Mouse (Mus musculus) neural tube, embryonic 14.5 days (tissue): ENCODE data around the gene Lmod3. TPM values are rescaled to one million over a fixed set of nuclear protein-coding genes. Genes with fewer than 3 reads are reported as not detected.

Experiments
- ATAC-seq: fragments of 200-750 bp; cut with Nextera tagmentation; 2 replicates; pipeline ENCODE4 v1.8.0; 2017; ENCODE audit warnings: low read depth, mild to moderate bottlenecking, moderate TSS enrichment, moderate library complexity
- H3K27ac ChIP-seq: fragments of 300-500 bp; sonication (generic); 2 replicates; pipeline ENCODE4 v1.5.1; 2014; ENCODE audit warnings: low read depth, mild to moderate bottlenecking, control low read depth, low read length, moderate library complexity, mixed read lengths
- H3K27me3 ChIP-seq: fragments of 300-500 bp; sonication (generic); 2 replicates; pipeline ENCODE4 v1.6.1; 2014; ENCODE audit warnings: low read length; ENCODE audit not compliant: control insufficient read depth, insufficient read depth
- H3K36me3 ChIP-seq: fragments of 300-500 bp; sonication (generic); 2 replicates; pipeline ENCODE4 v1.6.1; 2014; ENCODE audit warnings: low read length, mixed read lengths; ENCODE audit not compliant: control insufficient read depth, insufficient read depth
- H3K4me1 ChIP-seq: fragments of 300-500 bp; sonication (generic); 2 replicates; pipeline ENCODE4 v1.6.1; 2014; ENCODE audit warnings: low read length; ENCODE audit not compliant: control insufficient read depth, insufficient read depth
- H3K4me2 ChIP-seq: fragments of 300-500 bp; sonication (generic); 2 replicates; pipeline ENCODE4 v1.6.1; 2014; ENCODE audit warnings: mild to moderate bottlenecking, low read depth, low read length, control low read depth
- H3K4me3 ChIP-seq: fragments of 300-500 bp; sonication (generic); 2 replicates; pipeline ENCODE4 v1.5.1; 2014; ENCODE audit warnings: low read depth, low read length, control low read depth, mixed read lengths
- H3K9ac ChIP-seq: fragments of 300-500 bp; sonication (generic); replicated peaks from 2 replicates; pipeline ENCODE4 v1.6.1; 2014; ENCODE audit warnings: low read depth, mild to moderate bottlenecking, control low read depth, low read length, mixed read lengths
- H3K9me3 ChIP-seq: fragments of 300-500 bp; sonication (generic); 2 replicates; pipeline ENCODE4 v1.6.1; 2016; ENCODE audit warnings: low read length; ENCODE audit not compliant: control insufficient read depth
- WGBS: fragments of 180-500 bp; shearing (Covaris S2); extraction: QIAGEN DNeasy Blood & Tissue Kit; methylation state at CpG from one replicate; pipeline ENCODE4 v1.1.7; 2014; 5-methylcytosine and 5-hydroxymethylcytosine counted together
- polyA plus RNA-seq: library from polyadenylated mRNA; unstranded; fragments of >200 nt; fragmentation: Nextera tagmentation; extraction: Ambion mirVana; gene quantifications from 2 replicates; pipeline ENCODE4 v1.2.1, GENCODE M21; 2014

Lmod3 gene
- polyA plus RNA-seq, 1 experiment from 2014 or later: 0.09 TPM

DNA sequence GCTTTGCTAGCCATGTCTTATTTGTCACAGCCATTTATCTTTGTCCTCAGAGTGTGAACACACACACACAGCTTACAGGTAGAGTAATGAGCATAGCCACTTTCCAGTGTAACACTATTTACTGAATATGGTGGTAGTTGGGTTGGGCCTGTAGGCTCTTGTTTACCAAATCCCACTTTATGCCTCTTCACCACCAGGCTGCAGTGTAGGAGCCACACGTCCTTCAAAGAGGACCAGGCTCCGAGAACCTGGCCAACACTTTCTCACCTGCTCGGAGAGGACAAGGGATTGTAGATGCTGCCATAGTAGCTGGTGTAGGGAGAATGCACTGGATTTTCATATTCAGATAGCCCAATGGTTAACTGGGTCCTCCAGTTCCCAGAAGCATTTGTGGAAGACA, 39.5 kb upstream of the Lmod3 start:
- H3K9ac ChIP-seq: no peak overlapping the region
- H3K27ac ChIP-seq: no peak overlapping the region
- H3K9me3 ChIP-seq: no peaks in the 10 kb centered on the region
- no peaks in the 10 kb centered on the region for H3K4me1 ChIP-seq
- ATAC-seq: no peak
- no peak overlapping the region for H3K4me3 ChIP-seq
- peaks cover 16% of the 10 kb centered on the region for H3K36me3 ChIP-seq
- no peak overlapping the region for H3K4me2 ChIP-seq
- 93% methylated on average over 3 of the region's 3 CpGs for WGBS
- no peaks in the 10 kb centered on the region for H3K27me3 ChIP-seq

DNA sequence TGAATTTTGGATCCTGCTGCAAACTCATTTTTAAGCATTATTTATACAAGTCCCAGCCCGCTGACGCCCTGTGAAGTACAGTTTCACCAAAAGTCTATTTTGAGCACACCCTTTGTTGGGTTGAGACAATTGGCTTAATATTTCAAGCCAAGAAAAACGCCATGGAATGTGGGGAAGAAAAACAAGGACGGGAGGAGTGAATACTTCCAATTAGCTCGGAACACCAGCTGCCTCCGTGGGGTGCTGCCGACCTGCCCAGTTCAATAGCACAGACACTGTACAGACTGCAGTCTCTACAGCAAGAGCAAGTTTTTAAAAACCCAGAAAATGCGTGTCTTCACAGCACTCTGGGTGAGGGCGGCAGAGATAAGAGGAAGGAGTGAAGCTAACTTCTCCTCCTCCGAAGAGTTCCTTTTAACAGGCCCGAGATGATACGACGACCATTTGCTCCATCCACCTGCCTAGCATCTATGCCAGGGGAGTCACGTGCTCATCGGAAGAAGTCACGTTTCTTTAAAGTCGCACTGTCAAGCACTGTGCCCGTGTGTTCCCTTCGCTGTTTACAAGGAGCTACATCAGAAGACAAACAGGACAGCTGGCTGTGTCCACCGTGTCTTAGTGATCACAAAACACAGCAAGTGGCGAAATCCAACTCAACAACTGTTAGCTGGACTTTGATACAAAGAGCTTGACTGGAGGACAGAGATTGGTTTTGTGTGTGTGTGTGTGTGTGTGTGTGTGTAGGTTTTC, 38.8 kb upstream of the Lmod3 start:
- no peak overlapping the region for H3K27ac ChIP-seq
- WGBS: 64% methylated on average over 21 of the region's 21 CpGs
- peaks cover 14% of the 10 kb centered on the region for H3K36me3 ChIP-seq
- no peak overlapping the region for H3K4me2 ChIP-seq
- no peaks in the 10 kb centered on the region for H3K4me1 ChIP-seq
- ATAC-seq: no peak
- no peaks in the 10 kb centered on the region for H3K9me3 ChIP-seq
- no peak overlapping the region for H3K9ac ChIP-seq
- no peaks in the 10 kb centered on the region for H3K27me3 ChIP-seq
- H3K4me3 ChIP-seq: no peak overlapping the region

DNA sequence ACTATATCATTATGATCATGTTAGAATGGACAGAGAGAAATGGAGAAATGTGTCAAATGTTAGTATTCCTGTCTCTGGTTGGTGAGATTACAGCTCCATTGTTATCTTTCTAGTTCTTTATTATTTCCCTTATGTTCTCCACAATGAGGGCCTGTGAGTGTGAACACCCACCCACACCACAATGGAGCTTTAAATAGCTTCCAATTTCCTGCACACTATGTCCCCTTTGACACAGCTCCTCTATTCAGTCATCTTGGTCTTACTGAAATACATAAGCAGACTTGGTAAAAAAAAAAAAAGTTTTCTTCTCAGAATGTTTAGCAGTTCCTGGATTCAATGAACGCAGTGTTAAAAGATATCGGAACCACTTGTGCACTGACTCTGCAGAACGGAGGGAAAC, 38.1 kb upstream of the Lmod3 start:
- H3K4me3 ChIP-seq: no peak overlapping the region
- 72% methylated on average over 3 of the region's 3 CpGs for WGBS
- no peaks in the 10 kb centered on the region for H3K27me3 ChIP-seq
- peaks cover 8% of the 10 kb centered on the region for H3K36me3 ChIP-seq
- no peaks in the 10 kb centered on the region for H3K9me3 ChIP-seq
- no peak overlapping the region for H3K27ac ChIP-seq
- no peak overlapping the region for H3K9ac ChIP-seq
- H3K4me2 ChIP-seq: no peak overlapping the region
- H3K4me1 ChIP-seq: no peaks in the 10 kb centered on the region
- ATAC-seq: no peak

DNA sequence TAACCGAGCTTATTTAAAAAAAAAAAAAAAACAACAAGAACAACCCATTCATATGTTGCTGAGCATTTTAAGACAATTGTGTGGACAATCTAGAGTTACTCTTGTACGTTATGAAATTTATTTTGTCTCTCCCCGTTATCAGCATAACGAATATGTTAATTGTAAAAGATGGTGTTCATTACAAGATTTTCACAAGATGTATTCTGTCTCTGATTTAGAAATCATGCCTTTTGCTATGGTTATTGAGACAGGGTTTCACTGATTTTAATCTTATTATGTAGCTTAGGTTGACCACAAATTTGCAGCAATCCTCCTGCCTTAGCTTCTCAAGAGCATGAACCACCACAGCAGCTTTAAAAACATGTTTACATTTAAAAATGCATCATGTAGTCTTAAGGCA, 37.3 kb upstream of the Lmod3 start:
- no peak overlapping the region for H3K4me2 ChIP-seq
- 93% methylated on average over 4 of the region's 4 CpGs for WGBS
- H3K4me3 ChIP-seq: no peak overlapping the region
- ATAC-seq: no peak
- no peaks in the 10 kb centered on the region for H3K9me3 ChIP-seq
- no peaks in the 10 kb centered on the region for H3K27me3 ChIP-seq
- H3K4me1 ChIP-seq: no peaks in the 10 kb centered on the region
- H3K9ac ChIP-seq: no peak overlapping the region
- no peak overlapping the region for H3K27ac ChIP-seq
- peaks cover 3% of the 10 kb centered on the region; the same call in 1 of the 2 replicates for H3K36me3 ChIP-seq

DNA sequence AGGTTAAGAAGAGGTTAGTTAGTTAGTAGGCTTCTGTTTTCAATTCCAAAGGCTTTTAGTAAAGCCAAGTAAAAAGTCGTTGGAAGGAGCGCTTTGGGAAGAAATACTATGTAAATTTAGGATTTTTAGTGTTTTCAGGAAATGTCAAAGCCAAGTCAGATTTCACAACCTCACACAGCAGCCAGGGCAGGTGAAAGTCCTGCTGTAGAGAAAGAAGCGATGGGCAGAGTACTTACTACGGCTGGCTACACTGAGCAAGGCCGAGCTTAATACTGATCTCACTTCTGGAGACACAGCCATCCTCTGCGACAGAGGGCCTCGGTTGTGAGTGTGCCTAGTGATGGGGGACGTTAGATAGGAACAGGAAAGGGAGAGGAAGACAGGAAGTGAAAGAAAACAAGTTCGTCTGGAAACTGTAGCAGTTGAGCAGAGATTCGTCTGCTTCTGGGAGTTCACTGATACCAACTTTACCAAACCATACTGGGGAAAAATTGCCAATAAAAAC, 36.8 kb upstream of the Lmod3 start:
- no peaks in the 10 kb centered on the region for H3K9me3 ChIP-seq
- ATAC-seq: no peak
- H3K36me3 ChIP-seq: peaks cover 3% of the 10 kb centered on the region; the same call in 1 of the 2 replicates
- H3K27ac ChIP-seq: no peak overlapping the region
- H3K4me3 ChIP-seq: no peak overlapping the region
- no peak overlapping the region for H3K9ac ChIP-seq
- WGBS: 76% methylated on average over 10 of the region's 10 CpGs
- H3K27me3 ChIP-seq: no peaks in the 10 kb centered on the region
- no peaks in the 10 kb centered on the region for H3K4me1 ChIP-seq
- H3K4me2 ChIP-seq: no peak overlapping the region

DNA sequence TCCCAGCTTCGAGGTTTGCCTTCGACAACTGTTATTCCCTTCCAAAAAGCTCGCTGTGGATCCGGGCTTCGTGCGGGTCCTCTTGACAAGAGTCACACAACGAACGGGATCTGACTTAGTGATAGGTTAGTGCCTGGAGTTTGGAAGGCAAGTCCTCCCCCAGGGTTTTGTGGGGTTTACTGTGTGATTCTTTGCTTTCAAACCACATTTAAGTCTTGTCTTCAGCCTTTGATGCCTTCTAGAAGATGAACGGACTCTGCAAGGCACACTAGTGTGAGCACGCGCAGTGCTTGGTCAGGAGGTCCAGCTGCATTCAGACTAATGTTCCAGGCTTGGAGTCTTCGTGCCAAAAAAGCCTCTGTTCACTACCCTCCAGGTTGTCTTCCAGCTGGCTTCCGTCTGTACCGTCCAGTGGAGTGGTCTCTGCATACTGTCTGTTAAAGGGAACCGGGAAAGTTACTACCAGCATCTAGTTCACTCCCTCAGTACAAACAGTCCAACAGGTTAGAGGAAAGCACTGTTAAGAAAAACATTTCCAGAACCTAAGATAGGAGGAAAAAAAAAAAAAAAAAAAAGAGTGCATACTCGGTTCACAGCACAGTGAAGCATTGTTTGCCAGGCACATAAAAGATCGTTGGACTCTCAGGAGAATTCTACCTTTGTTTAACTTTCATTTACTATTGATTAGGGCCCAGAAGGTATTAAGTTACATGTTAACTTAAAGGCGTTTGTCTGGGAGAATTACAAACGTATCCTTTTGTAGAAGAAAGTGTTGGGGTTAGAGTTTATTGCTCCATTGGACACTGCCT, 35.7 kb upstream of the Lmod3 start:
- peaks cover 3% of the 10 kb centered on the region; the same call in 1 of the 2 replicates for H3K36me3 ChIP-seq
- no peaks in the 10 kb centered on the region for H3K27me3 ChIP-seq
- H3K4me1 ChIP-seq: no peaks in the 10 kb centered on the region
- 68% methylated on average over 19 of the region's 19 CpGs for WGBS
- no peak for ATAC-seq
- no peak overlapping the region for H3K4me3 ChIP-seq
- H3K4me2 ChIP-seq: no peak overlapping the region
- no peaks in the 10 kb centered on the region for H3K9me3 ChIP-seq
- H3K9ac ChIP-seq: no peak overlapping the region
- H3K27ac ChIP-seq: no peak overlapping the region

DNA sequence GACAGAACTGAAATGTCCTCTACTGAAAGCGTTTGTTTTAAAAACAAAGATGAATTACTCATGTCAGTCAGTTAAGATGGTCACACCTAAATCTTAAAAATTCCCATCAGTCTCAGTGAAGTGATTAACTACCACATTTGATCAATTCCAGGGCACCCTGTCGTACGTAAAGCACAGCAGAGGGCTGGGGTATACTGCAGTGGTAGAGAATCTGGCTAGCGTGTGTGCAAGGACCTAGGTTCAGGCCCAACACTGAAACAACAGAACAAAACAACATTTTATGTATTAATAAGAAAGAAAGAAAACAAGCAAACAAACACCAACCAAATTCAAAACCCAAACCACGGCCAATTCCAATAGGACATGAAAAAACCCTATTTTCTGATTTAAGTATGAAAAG, 33.8 kb upstream of the Lmod3 start:
- H3K36me3 ChIP-seq: 0 out of 2 replicates have a peak, but pooled peaks cover 3% of the 10 kb centered on the region
- WGBS: 87% methylated on average over 5 of the region's 5 CpGs
- H3K27me3 ChIP-seq: no peaks in the 10 kb centered on the region
- ATAC-seq: no peak
- H3K27ac ChIP-seq: no peak overlapping the region
- no peak overlapping the region for H3K4me2 ChIP-seq
- no peak overlapping the region for H3K4me3 ChIP-seq
- no peaks in the 10 kb centered on the region for H3K9me3 ChIP-seq
- H3K9ac ChIP-seq: no peak overlapping the region
- no peaks in the 10 kb centered on the region for H3K4me1 ChIP-seq

DNA sequence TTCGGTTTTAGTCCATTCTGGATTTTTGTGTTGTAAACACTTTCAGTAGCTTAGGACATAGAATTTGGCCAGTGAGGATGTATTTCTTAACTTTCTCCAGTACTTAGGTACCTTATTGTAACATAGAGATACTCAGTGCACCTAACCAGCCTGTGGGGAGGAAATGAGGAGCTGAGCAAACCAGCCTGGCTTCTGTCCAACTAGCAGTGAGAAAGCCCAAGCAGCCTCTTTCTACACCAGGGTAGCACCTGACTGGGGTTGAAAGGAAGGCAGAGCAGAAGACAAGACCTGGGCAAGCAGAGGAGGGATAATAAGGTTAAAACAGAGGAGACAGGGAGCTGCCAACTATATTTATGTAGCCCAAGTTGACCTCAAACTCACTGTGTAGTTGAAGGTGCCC, 31.1 kb upstream of the Lmod3 start:
- no peak overlapping the region for H3K4me2 ChIP-seq
- no peaks in the 10 kb centered on the region for H3K9me3 ChIP-seq
- H3K36me3 ChIP-seq: no peaks in the 10 kb centered on the region
- peaks cover 2% of the 10 kb centered on the region; the same call in 1 of the 2 replicates for H3K4me1 ChIP-seq
- H3K9ac ChIP-seq: no peak overlapping the region
- 98% methylated on average over 1 of the region's 1 CpGs for WGBS
- no peak for ATAC-seq
- H3K27me3 ChIP-seq: no peaks in the 10 kb centered on the region
- no peak overlapping the region for H3K27ac ChIP-seq
- no peak overlapping the region for H3K4me3 ChIP-seq

DNA sequence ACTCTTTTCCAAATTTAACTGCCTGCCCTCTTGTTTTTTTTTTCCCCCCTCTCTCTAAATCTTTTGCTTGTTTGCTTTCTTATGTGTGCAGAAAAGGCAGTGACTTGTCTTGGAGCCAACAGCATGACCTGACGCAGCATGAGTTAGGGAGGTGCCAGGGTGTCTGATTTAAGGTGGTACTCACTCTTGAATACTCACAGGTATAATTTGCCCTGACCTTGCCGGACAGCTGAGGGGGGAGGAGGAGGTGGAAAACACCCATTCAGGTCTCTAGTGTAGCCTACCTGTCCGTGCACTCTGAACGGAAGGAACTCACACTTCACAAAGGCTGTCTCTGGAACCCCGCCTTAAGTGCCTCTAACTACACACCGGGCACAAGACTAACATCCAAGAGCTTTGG, 26.3 kb upstream of the Lmod3 start:
- no peak overlapping the region for H3K9ac ChIP-seq
- H3K36me3 ChIP-seq: no peaks in the 10 kb centered on the region
- 40% methylated on average over 6 of the region's 6 CpGs for WGBS
- H3K4me1 ChIP-seq: peaks cover 20% of the 10 kb centered on the region
- H3K9me3 ChIP-seq: no peaks in the 10 kb centered on the region
- ATAC-seq: no peak
- no peak overlapping the region for H3K27ac ChIP-seq
- no peaks in the 10 kb centered on the region for H3K27me3 ChIP-seq
- no peak overlapping the region for H3K4me2 ChIP-seq
- H3K4me3 ChIP-seq: no peak overlapping the region
